Mouse (Mus musculus) heart, postnatal 0 days (tissue): ENCODE measurements around the gene Gm28305. TPM values are rescaled to one million over a fixed set of nuclear protein-coding genes. Genes with fewer than 3 reads are reported as not detected.

ENCODE experiments used
- ATAC-seq: fragments of 200-750 bp; cut with Nextera tagmentation; 2 replicates; pipeline ENCODE4 v1.8.0; 2017; ENCODE audit warnings: low read depth, moderate number of reproducible peaks, moderate library complexity; ENCODE audit not compliant: insufficient read depth
- DNase-seq: peaks from one replicate; pipeline ENCODE4 v3.0.0-alpha.2; 2016; ENCODE audit warnings: low spot score
- H3K27ac ChIP-seq: fragments of 300-500 bp; sonication (generic); 2 replicates; pipeline ENCODE4 v1.5.1; 2014; ENCODE audit warnings: low read depth, mild to moderate bottlenecking
- H3K27me3 ChIP-seq: fragments of 300-500 bp; sonication (generic); 2 replicates; pipeline ENCODE4 v1.6.1; 2014; ENCODE audit warnings: low read length, mixed read lengths; ENCODE audit not compliant: control insufficient read depth, insufficient read depth
- H3K36me3 ChIP-seq: fragments of 300-500 bp; sonication (generic); replicated peaks from 2 replicates; pipeline ENCODE4 v1.6.1; 2014; ENCODE audit warnings: low read length, mixed read lengths; ENCODE audit not compliant: control insufficient read depth, insufficient read depth
- H3K4me1 ChIP-seq: fragments of 300-500 bp; sonication (generic); 2 replicates; pipeline ENCODE4 v1.6.1; 2014; ENCODE audit warnings: antibody characterized with exemption; ENCODE audit not compliant: control insufficient read depth, insufficient read depth
- H3K4me2 ChIP-seq: fragments of 300-500 bp; sonication (generic); 2 replicates; pipeline ENCODE4 v1.6.1; 2014; ENCODE audit warnings: low read depth, mild to moderate bottlenecking, low read length, moderate library complexity
- H3K4me3 ChIP-seq: fragments of 300-500 bp; sonication (generic); 2 replicates; pipeline ENCODE4 v1.5.1; 2014; ENCODE audit warnings: low read depth, low read length
- H3K9ac ChIP-seq: fragments of 300-500 bp; sonication (generic); replicated peaks from 2 replicates; pipeline ENCODE4 v1.6.1; 2014; ENCODE audit warnings: low read depth, low read length, mixed read lengths
- H3K9me3 ChIP-seq: fragments of 300-500 bp; sonication (generic); replicated peaks from 2 replicates; pipeline ENCODE4 v1.6.1; 2016; ENCODE audit warnings: low read length; ENCODE audit not compliant: control insufficient read depth
- CTCF ChIP-seq: IDR thresholded peaks from 2 replicates; pipeline ENCODE4 v1.5.1; 2016; ENCODE audit warnings: antibody characterized with exemption, control low read depth, low read depth
- EP300 ChIP-seq: IDR thresholded peaks from 2 replicates; pipeline ENCODE4 v1.6.1; 2016; ENCODE audit warnings: antibody characterized with exemption, low read depth
- WGBS: fragments of 180-500 bp; shearing (Covaris S2); extraction: QIAGEN DNeasy Blood & Tissue Kit; methylation state at CpG from one replicate; pipeline ENCODE4 v1.1.7; 2014; 5-methylcytosine and 5-hydroxymethylcytosine counted together
- polyA plus RNA-seq: library from polyadenylated mRNA; unstranded; fragments of >200 nt; fragmentation: Nextera tagmentation; extraction: Ambion mirVana; gene quantifications from 2 replicates; pipeline ENCODE4 v1.2.1, GENCODE M21; 2015
- total RNA-seq: library from RNA; depleted of rRNA; stranded (reverse); fragments of >200 nt; gene quantifications from 2 replicates; pipeline ENCODE4 v1.2.3, GENCODE M21; 2014; ENCODE audit warnings: low replicate concordance

The Gm28305 gene
- total and polyA plus RNA-seq, 2 experiments from 2014 or later = not detected

DNA sequence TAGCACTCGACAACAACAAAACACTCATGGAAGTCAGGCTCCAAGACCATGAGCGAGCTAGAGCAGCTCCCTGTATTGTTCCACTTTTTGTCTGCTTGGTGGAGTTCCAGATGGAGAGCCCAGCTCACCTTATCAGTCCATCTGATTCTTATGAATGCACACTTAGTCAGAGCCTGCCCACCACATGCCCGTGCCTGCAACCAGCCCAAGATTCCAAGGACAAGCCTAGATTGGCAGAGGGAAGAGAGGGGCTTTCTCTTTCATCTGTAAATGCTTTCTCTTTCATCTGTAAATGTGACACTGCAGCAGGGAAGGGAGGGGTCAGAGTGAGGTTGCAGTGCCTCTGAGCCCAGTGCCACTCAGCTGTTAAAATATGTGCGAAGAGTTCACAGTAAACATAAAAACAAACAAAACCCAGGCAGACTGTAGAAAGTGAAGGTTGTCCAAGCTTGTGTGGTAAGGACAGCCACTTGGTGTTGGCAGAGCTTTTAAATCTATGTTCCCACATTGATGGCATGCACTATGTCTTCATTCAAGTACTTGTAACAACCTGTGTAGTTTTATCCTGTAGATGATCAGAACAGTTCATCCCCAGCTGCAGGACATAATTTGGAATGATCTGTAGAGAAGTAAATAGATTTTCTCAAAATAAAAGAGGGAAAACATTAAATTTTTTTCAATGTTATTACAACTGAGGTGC, 45.4 kb downstream of the Gm28305 start:
- Histone ChIP-seq H3K9ac (no peak overlapping the region), H3K4me3 (no peak overlapping the region), H3K4me2 (no peak overlapping the region), H3K4me1 (no peaks in the 10 kb centered on the region), H3K9me3 (no peaks in the 10 kb centered on the region), H3K27me3 (no peaks in the 10 kb centered on the region), H3K36me3 (peaks cover 31% of the 10 kb centered on the region), H3K27ac (no peak overlapping the region)
- no peak for TF ChIP-seq CTCF
- TF ChIP-seq EP300 = no peak
- ATAC-seq = no peak
- WGBS = 63% methylated on average over 4 of the region's 4 CpGs
- no peak for DNase-seq

DNA sequence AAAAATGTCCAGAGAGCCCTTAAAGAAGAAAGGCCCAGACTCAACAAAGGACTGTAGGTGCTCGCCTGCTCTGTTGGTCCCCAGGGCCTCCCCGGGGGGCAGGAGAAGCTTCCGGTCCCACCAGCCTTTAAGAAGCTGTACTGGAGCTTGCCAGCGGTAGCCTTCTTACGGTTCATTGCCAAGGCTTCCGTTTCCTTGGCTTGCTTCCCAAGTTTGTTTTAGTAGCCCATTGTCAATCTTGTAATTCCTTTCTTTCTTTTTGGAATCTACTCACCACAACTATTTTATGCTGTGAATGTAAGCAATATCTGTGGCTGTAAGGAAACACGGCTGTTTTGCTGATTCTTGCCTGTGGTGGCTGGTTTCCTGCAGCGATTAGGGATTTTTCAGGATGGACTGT, 48.1 kb downstream of the Gm28305 start:
- Histone ChIP-seq H3K4me3 (no peak overlapping the region), H3K36me3 (peaks cover 34% of the 10 kb centered on the region), H3K4me1 (no peaks in the 10 kb centered on the region; the same call in 1 of the 2 replicates), H3K9me3 (no peaks in the 10 kb centered on the region), H3K27ac (peak overlapping the region; percentile 51), H3K27me3 (no peaks in the 10 kb centered on the region), H3K4me2 (no peak overlapping the region), H3K9ac (no peak overlapping the region; the same call in 1 of the 2 replicates)
- TF ChIP-seq CTCF (no peak), EP300 (no peak)
- DNase-seq = no peak
- ATAC-seq = no peak; the same call in 1 of the 2 replicates
- 58% methylated on average over 8 of the region's 8 CpGs for WGBS

DNA sequence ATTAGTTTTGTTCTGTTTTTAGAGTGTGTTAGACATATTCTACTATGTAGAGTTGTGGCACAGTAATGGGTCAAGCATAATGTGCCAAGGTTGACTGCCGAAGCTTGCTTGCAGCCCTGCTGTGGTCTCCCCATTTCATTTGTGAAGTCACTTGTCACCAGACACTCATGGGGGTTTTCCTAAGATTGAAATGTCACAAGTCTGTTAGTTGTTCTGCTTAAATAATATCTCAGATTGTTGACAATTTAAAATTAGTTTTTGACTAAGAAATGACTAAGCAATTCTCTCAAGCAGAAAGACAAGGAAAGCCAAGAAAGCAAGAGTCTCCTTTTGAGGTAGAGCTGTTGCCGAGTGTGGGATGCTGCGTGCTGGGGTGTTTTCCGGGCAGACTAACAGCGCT, 52.5 kb downstream of the Gm28305 start:
- no peak for ATAC-seq
- 88% methylated on average over 5 of the region's 5 CpGs for WGBS
- DNase-seq = no peak
- Histone ChIP-seq H3K9me3 (no peaks in the 10 kb centered on the region), H3K4me3 (no peak overlapping the region), H3K36me3 (peaks cover 33% of the 10 kb centered on the region), H3K27me3 (no peaks in the 10 kb centered on the region), H3K4me1 (no peaks in the 10 kb centered on the region; the same call in 1 of the 2 replicates), H3K27ac (no peak overlapping the region), H3K4me2 (no peak overlapping the region), H3K9ac (no peak overlapping the region)
- TF ChIP-seq EP300 (no peak), CTCF (no peak)

DNA sequence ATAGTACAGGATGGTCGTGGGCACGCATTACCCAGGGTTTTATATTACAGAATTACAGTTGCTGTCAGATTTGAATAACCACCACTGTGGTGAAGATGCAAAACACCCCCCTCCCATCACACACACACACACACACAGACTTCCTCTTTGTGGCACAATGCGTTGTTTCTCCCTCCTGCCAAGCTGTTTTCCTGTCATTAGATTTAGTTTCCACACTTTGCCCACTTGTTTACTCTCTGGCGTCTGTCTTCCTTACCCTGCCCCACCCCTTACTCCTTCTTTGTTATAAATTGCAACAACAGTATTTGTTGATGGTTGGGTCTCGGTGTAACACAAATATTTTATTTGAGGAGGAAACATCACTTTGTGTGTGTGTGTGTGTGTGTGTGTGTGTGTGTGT, 57.8 kb downstream of the Gm28305 start:
- ATAC-seq = no peak
- DNase-seq = no peak
- Histone ChIP-seq H3K4me3 (no peak overlapping the region), H3K36me3 (peaks cover 23% of the 10 kb centered on the region), H3K27ac (no peak overlapping the region), H3K9me3 (no peaks in the 10 kb centered on the region), H3K4me1 (no peaks in the 10 kb centered on the region), H3K9ac (no peak overlapping the region), H3K4me2 (no peak overlapping the region), H3K27me3 (no peaks in the 10 kb centered on the region)
- TF ChIP-seq EP300 = no peak
- TF ChIP-seq CTCF = no peak
- WGBS = 62% methylated on average over 5 of the region's 5 CpGs

DNA sequence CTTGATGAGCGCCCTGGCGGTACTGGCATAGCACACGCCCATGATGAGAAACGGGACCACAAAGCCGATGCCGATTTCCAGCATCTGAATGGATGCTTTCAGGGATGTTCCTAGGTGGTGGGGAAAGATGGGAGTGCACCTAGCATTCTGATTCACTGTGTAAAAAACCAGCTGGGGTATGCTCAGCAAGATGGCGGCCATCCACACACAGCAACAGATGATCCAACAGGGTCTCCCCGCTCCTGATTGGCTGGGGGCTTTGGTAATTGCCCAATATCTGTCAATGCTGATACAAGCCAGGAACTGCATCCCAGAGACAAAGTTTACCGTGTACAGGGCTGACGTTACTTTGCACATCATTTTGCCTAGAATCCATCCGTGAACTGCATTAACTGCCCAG, 58.6 kb downstream of the Gm28305 start:
- ATAC-seq = no peak
- TF ChIP-seq CTCF = no peak
- H3K36me3 ChIP-seq = peaks cover 22% of the 10 kb centered on the region
- no peak overlapping the region for H3K27ac ChIP-seq
- 85% methylated on average over 11 of the region's 11 CpGs for WGBS
- H3K4me3 ChIP-seq = no peak overlapping the region
- H3K4me1 ChIP-seq = no peaks in the 10 kb centered on the region
- no peak for DNase-seq
- H3K9me3 ChIP-seq = no peaks in the 10 kb centered on the region
- no peak overlapping the region for H3K9ac ChIP-seq
- no peaks in the 10 kb centered on the region for H3K27me3 ChIP-seq
- H3K4me2 ChIP-seq = no peak overlapping the region

DNA sequence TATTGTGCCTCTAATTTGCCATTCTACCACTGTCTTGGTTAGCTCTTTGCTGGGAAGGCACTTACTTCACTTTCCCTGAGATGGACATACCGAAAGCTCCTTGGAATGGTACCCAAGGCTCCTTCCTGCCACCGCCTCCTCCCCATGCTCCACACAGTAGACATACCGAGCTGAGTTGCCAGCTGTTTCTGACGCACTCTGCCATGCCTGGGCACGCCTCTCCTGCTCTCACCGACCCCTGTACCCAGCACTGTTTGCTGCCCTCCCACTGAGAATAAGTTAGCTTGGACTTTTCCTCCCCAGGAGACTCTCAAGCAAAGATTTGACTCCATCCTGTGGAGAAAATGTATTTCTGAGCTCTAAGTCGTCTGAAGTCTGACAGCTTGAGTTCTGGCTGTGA, 60.4 kb downstream of the Gm28305 start:
- TF ChIP-seq CTCF (no peak), EP300 (no peak)
- Histone ChIP-seq H3K36me3 (peaks cover 22% of the 10 kb centered on the region), H3K4me3 (0 out of 2 replicates have a peak overlapping the region, but pooled peaks have one; percentile 1), H3K9me3 (no peaks in the 10 kb centered on the region), H3K4me1 (no peaks in the 10 kb centered on the region), H3K27me3 (no peaks in the 10 kb centered on the region), H3K27ac (0 out of 2 replicates have a peak overlapping the region, but pooled peaks have one; percentile 16), H3K9ac (no peak overlapping the region), H3K4me2 (peak overlapping the region; percentile 35)
- ATAC-seq (no peak), DNase-seq (no peak)
- WGBS = 52% methylated on average over 7 of the region's 7 CpGs
